Mouse (Mus musculus) C2C12 (cell line): ENCODE measurements around the gene Tas2r143. TPM values are rescaled to one million over a fixed set of nuclear protein-coding genes. Genes with fewer than 3 reads are reported as not detected.

Experiments
- H3K27me3 ChIP-seq: one replicate; pipeline ENCODE4 v1.6.1; 2011; ENCODE audit not compliant: control insufficient read depth, insufficient read depth, insufficient read length
- H3K36me3 ChIP-seq: one replicate; pipeline ENCODE4 v1.6.1; 2011; ENCODE audit not compliant: control insufficient read depth, insufficient read depth
- H3K4me3 ChIP-seq: one replicate; pipeline ENCODE4 v1.5.1; 2011; ENCODE audit warnings: mild to moderate bottlenecking, control low read depth; ENCODE audit not compliant: poor library complexity, insufficient read depth, severe bottlenecking
- H3K79me2 ChIP-seq: one replicate; pipeline ENCODE4 v1.6.1; 2011; ENCODE audit not compliant: control insufficient read depth, insufficient read depth
- H3K79me3 ChIP-seq: one replicate; pipeline ENCODE4 v1.6.1; 2011; ENCODE audit warnings: low read depth, control low read depth
- H3ac ChIP-seq: one replicate; pipeline ENCODE3; 2011; ENCODE audit warnings: low read depth; ENCODE audit not compliant: control insufficient read depth, insufficient read length
- CEBPB ChIP-seq: IDR thresholded peaks from one replicate; pipeline ENCODE4 v1.6.1; 2011; ENCODE audit warnings: low read depth, mild to moderate bottlenecking, control low read depth, moderate library complexity
- CTCF ChIP-seq: IDR thresholded peaks from one replicate; pipeline ENCODE4 v1.5.1; 2011; ENCODE audit not compliant: control insufficient read depth, insufficient read depth, insufficient read length
- FOSL1 ChIP-seq: IDR thresholded peaks from one replicate; pipeline ENCODE4 v1.8.0; 2011; ENCODE audit warnings: mild to moderate bottlenecking, low read length; ENCODE audit not compliant: poor library complexity, insufficient read depth, severe bottlenecking
- MAX ChIP-seq: IDR thresholded peaks from one replicate; pipeline ENCODE4 v1.6.1; 2011; ENCODE audit warnings: mild to moderate bottlenecking, control low read depth
- MYOD1 ChIP-seq: IDR thresholded peaks from one replicate; pipeline ENCODE4 v1.6.1; 2011; ENCODE audit warnings: low read depth; ENCODE audit not compliant: control insufficient read depth, insufficient read length
- MYOG ChIP-seq: IDR thresholded peaks from one replicate; pipeline ENCODE4 v1.6.1; 2011; ENCODE audit not compliant: control insufficient read depth, insufficient read length; ENCODE audit errors: extremely low read depth
- USF1 ChIP-seq: IDR thresholded peaks from one replicate; pipeline ENCODE4 v1.6.1; 2011; ENCODE audit warnings: low read depth, mild to moderate bottlenecking, control low read depth, moderate library complexity
- polyA plus RNA-seq: library from polyadenylated mRNA; unstranded; fragments of >200 nt; fragmentation: generic; extraction: Trizol; gene quantifications from one replicate; pipeline ENCODE4 v1.2.1, GENCODE M21; 2012; ENCODE audit warnings: missing spikeins

Gene Tas2r143
- polyA plus RNA-seq, 1 experiment = not detected

GRCm38 (mm10) chr6:42358901-42359300, 41.1 kb upstream of the Tas2r143 start:
- H3ac ChIP-seq = no peak overlapping the region
- TF ChIP-seq MYOG (no peak), MYOD1 (no peak), MAX (no peak), FOSL1 (no peak), CEBPB (no peak), CTCF (no peak)
- H3K4me3 ChIP-seq = no peak overlapping the region
- peaks cover 23% of the 10 kb centered on the region for H3K79me3 ChIP-seq
- H3K36me3 ChIP-seq = peaks cover 67% of the 10 kb centered on the region
- H3K27me3 ChIP-seq = no peaks in the 10 kb centered on the region
- H3K79me2 ChIP-seq = peaks cover 43% of the 10 kb centered on the region

- Histone ChIP-seq H3K36me3 (peaks cover 60% of the 10 kb centered on the region), H3K79me3 (peaks cover 19% of the 10 kb centered on the region), H3K4me3 (no peak overlapping the region), H3K79me2 (peaks cover 36% of the 10 kb centered on the region), H3K27me3 (no peaks in the 10 kb centered on the region), H3ac (no peak overlapping the region)
- TF ChIP-seq FOSL1 (no peak), USF1 (no peak), MYOG (no peak), CEBPB (no peak), MYOD1 (no peak), CTCF (no peak), MAX (no peak)
Measured at GRCm38 (mm10) chr6:42359364-42360147, 40.5 kb upstream of the Tas2r143 start.

- peaks cover 52% of the 10 kb centered on the region for H3K36me3 ChIP-seq
- H3K4me3 ChIP-seq = no peak overlapping the region
- H3K79me3 ChIP-seq = peaks cover 11% of the 10 kb centered on the region
- H3K79me2 ChIP-seq = peaks cover 28% of the 10 kb centered on the region
- H3K27me3 ChIP-seq = no peaks in the 10 kb centered on the region
- no peak for TF ChIP-seq MAX
- no peak for TF ChIP-seq MYOD1
- TF ChIP-seq USF1 = no peak
- TF ChIP-seq MYOG = no peak
- no peak for TF ChIP-seq CEBPB
- TF ChIP-seq FOSL1 = no peak
- no peak for TF ChIP-seq CTCF
- H3ac ChIP-seq = no peak overlapping the region
Measured at GRCm38 (mm10) chr6:42360231-42360840, 39.7 kb upstream of the Tas2r143 start.

GRCm38 (mm10) chr6:42361041-42361895, 38.8 kb upstream of the Tas2r143 start:
- Histone ChIP-seq H3K79me2 (peaks cover 19% of the 10 kb centered on the region), H3K36me3 (peaks cover 43% of the 10 kb centered on the region), H3K27me3 (no peaks in the 10 kb centered on the region), H3K79me3 (peaks cover 4% of the 10 kb centered on the region), H3K4me3 (no peak overlapping the region), H3ac (no peak overlapping the region)
- TF ChIP-seq MAX (no peak), USF1 (peak; percentile 67), MYOG (no peak), MYOD1 (no peak)

GRCm38 (mm10) chr6:42362074-42362473, 38.0 kb upstream of the Tas2r143 start:
- Histone ChIP-seq H3K36me3 (peaks cover 36% of the 10 kb centered on the region), H3K79me2 (peaks cover 11% of the 10 kb centered on the region), H3K27me3 (no peaks in the 10 kb centered on the region), H3K79me3 (peaks cover 3% of the 10 kb centered on the region), H3K4me3 (no peak overlapping the region), H3ac (no peak overlapping the region)
- TF ChIP-seq CEBPB (no peak), FOSL1 (no peak), MAX (no peak), MYOG (no peak), USF1 (no peak), MYOD1 (no peak), CTCF (no peak)
